Mouse (Mus musculus) midbrain, embryonic 12.5 days (tissue): ENCODE data around the gene Cops4. TPM values are rescaled to one million over a fixed set of nuclear protein-coding genes. Genes with fewer than 3 reads are reported as not detected.

Experiments
- ATAC-seq: fragments of 200-750 bp; cut with Nextera tagmentation; 2 replicates; pipeline ENCODE4 v1.8.0; 2017; ENCODE audit warnings: low read depth, moderate TSS enrichment, moderate library complexity; ENCODE audit not compliant: low FRiP score
- H3K27ac ChIP-seq: fragments of 300-500 bp; sonication (generic); replicated peaks from 2 replicates; pipeline ENCODE4 v1.5.1; 2016; ENCODE audit warnings: mild to moderate bottlenecking
- H3K27me3 ChIP-seq: fragments of 300-500 bp; sonication (generic); 2 replicates; pipeline ENCODE4 v1.6.1; 2016; ENCODE audit warnings: mild to moderate bottlenecking
- H3K36me3 ChIP-seq: fragments of 300-500 bp; sonication (generic); 2 replicates; pipeline ENCODE4 v1.6.1; 2016
- H3K4me1 ChIP-seq: fragments of 300-500 bp; sonication (generic); 2 replicates; pipeline ENCODE4 v1.6.1; 2016
- H3K4me2 ChIP-seq: fragments of 300-500 bp; sonication (generic); replicated peaks from 2 replicates; pipeline ENCODE4 v1.6.1; 2016; ENCODE audit warnings: mild to moderate bottlenecking, moderate library complexity
- H3K4me3 ChIP-seq: fragments of 300-500 bp; sonication (generic); 2 replicates; pipeline ENCODE4 v1.5.1; 2016; ENCODE audit warnings: mild to moderate bottlenecking
- H3K9ac ChIP-seq: fragments of 300-500 bp; sonication (generic); replicated peaks from 2 replicates; pipeline ENCODE4 v1.6.1; 2016; ENCODE audit warnings: mild to moderate bottlenecking, moderate library complexity
- H3K9me3 ChIP-seq: fragments of 300-500 bp; sonication (generic); 2 replicates; pipeline ENCODE4 v1.6.1; 2016; ENCODE audit warnings: mild to moderate bottlenecking
- WGBS: fragments of 180-500 bp; shearing (Covaris S2); methylation state at CpG from one replicate; pipeline ENCODE4 v1.1.7; 2016; 5-methylcytosine and 5-hydroxymethylcytosine counted together
- microRNA-seq: library from miRNA; unstranded; fragments of <30 nt; microRNA quantifications from one replicate; pipeline ENCODE4, GENCODE M21; 2017
- polyA plus RNA-seq: library from polyadenylated mRNA; unstranded; fragments of >200 nt; fragmentation: Nextera tagmentation; extraction: Ambion mirVana; gene quantifications from 2 replicates; pipeline ENCODE4 v1.2.1, GENCODE M21; 2016

The Cops4 gene
- polyA plus RNA-seq, 1 experiment from 2014 or later = 203 TPM

DNA sequence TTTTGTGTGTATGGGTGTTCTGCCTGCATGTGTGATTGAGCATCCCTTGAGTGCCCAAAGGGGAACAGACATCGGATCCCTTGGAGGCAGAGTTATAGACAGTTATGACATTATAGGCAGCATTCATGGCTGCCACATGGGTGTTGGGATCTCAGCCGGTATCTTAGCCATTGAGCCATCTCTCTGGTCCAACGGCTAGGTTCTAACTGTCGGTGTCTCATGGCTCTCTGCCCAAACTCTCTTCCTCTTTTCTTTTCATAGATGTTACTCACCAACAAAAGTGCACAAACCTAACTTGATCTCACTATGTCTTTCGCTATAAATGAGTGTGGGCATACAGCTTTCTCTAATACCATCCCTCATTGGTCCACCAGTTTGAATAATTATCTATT, 64.3 kb downstream of the Cops4 start:
- no peaks in the 10 kb centered on the region for H3K36me3 ChIP-seq
- no peaks in the 10 kb centered on the region for H3K4me1 ChIP-seq
- no peak overlapping the region for H3K4me2 ChIP-seq
- H3K9ac ChIP-seq = no peak overlapping the region
- WGBS = 89% methylated on average over 5 of the region's 5 CpGs
- H3K9me3 ChIP-seq = no peaks in the 10 kb centered on the region
- ATAC-seq = no peak
- no peaks in the 10 kb centered on the region for H3K27me3 ChIP-seq
- H3K27ac ChIP-seq = no peak overlapping the region
- no peak overlapping the region for H3K4me3 ChIP-seq

DNA sequence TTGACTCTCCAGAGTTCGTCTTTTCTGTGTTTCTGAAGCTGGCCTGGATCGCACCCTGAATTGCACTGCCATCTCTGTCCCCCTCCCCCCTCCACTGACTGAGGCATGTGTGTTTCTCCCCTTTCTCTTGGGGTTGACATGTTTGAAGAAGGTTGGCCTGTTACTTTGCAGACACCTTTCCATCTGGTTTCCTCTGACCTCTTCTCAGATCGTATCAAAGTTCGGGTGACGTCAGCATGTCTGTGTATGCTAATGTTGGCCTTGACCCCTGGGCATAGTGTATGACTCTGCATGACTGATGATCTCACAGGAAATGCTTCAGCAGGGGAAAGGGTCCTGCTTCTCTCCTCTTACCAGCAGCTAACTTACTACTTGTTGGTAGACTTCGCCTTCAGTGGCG, 65.0 kb downstream of the Cops4 start:
- no peaks in the 10 kb centered on the region for H3K4me1 ChIP-seq
- ATAC-seq = no peak
- no peak overlapping the region for H3K27ac ChIP-seq
- H3K27me3 ChIP-seq = no peaks in the 10 kb centered on the region
- H3K36me3 ChIP-seq = no peaks in the 10 kb centered on the region
- no peak overlapping the region for H3K9ac ChIP-seq
- 91% methylated on average over 7 of the region's 7 CpGs for WGBS
- no peak overlapping the region for H3K4me2 ChIP-seq
- no peak overlapping the region for H3K4me3 ChIP-seq
- H3K9me3 ChIP-seq = no peaks in the 10 kb centered on the region

DNA sequence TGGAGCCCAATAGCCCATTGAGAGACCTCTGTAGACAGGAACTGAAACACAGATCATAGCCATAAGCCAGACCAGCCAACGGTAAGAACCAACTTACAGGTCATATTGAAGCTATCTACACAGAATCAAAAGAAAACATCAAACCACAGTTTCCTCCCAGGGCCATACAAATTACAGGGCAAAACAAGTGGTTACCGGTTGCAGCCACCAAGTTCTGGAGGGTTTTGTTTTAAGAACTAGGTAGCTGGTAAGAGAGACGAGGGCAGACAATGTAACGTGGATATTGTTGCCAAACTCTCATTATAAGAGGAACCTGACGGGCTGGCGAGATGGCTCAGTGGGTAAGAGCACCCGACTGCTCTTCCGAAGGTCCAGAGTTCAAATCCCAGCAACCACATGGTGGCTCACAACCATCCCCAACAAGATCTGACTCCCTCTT, 67.1 kb downstream of the Cops4 start:
- H3K27me3 ChIP-seq = no peaks in the 10 kb centered on the region
- no peak overlapping the region for H3K4me3 ChIP-seq
- H3K9me3 ChIP-seq = no peaks in the 10 kb centered on the region
- H3K4me2 ChIP-seq = no peak overlapping the region
- no peak overlapping the region for H3K27ac ChIP-seq
- ATAC-seq = no peak
- WGBS = 92% methylated on average over 8 of the region's 8 CpGs
- no peaks in the 10 kb centered on the region for H3K36me3 ChIP-seq
- H3K9ac ChIP-seq = no peak overlapping the region
- no peaks in the 10 kb centered on the region for H3K4me1 ChIP-seq

DNA sequence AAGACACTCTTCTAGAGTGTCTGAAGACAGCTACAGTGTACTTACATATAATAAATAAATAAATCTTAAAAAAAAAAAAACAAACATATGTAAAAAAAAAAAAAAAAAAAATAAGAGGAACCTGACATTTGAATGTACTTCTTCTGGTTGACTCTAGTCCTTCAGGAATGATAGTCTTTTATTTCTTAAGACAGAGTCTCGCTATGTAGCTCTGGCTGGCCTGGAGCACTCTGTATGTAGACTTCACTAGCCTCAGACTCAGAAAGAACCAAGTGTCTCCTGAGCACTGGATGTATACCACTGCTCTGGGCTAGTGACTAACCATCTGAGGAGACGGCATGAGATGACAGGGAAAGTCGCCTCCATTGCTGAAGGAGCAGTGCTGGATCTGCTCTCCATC, 67.5 kb downstream of the Cops4 start:
- no peak for ATAC-seq
- Histone ChIP-seq H3K4me2 (no peak overlapping the region), H3K27ac (no peak overlapping the region), H3K4me3 (no peak overlapping the region), H3K9me3 (no peaks in the 10 kb centered on the region), H3K9ac (no peak overlapping the region), H3K27me3 (no peaks in the 10 kb centered on the region), H3K4me1 (no peaks in the 10 kb centered on the region), H3K36me3 (no peaks in the 10 kb centered on the region)
- 91% methylated on average over 3 of the region's 3 CpGs for WGBS

DNA sequence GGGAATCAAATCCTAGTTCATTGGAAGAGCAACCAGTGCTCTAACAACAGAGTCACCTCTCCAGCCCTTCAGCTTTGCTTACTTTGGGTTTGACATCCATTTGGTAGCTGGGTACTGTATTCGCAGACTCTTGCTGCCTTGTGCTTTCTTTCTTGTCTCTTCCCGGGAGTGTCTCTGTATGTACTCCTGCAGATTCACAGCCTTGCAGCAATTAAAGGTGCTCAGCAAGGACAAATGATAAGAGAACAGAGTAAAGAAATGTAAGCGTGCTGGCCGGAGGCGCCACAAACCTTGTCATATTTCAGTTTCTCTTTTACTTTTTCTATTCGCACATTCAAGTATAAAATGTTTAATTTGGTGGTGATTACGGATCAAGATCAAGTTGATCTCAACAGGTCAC, 69.0 kb downstream of the Cops4 start:
- WGBS = 95% methylated on average over 7 of the region's 7 CpGs
- H3K9me3 ChIP-seq = no peaks in the 10 kb centered on the region
- no peak overlapping the region for H3K27ac ChIP-seq
- H3K36me3 ChIP-seq = no peaks in the 10 kb centered on the region
- ATAC-seq = no peak
- H3K27me3 ChIP-seq = no peaks in the 10 kb centered on the region
- no peak overlapping the region for H3K4me2 ChIP-seq
- H3K4me3 ChIP-seq = no peak overlapping the region
- no peak overlapping the region for H3K9ac ChIP-seq
- H3K4me1 ChIP-seq = no peaks in the 10 kb centered on the region

DNA sequence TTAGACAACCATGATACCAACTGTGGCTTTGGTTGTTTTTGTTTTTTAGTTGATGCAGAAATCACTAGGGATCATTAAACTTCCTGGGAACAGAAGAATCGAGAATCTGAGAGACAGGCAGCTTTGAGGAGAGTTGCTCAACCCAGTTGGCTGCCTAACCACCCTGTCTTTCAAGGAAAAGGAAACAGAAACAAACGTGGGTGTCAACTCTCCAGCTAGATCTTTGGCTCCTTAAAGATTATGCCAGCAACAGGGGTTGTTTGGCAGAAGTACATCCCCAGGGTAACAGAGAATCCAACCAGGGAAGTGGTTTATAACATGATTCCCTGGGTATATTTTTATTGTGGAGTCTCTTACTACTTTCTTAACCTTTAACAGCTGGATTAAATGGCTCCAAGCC, 69.5 kb downstream of the Cops4 start:
- no peaks in the 10 kb centered on the region for H3K9me3 ChIP-seq
- H3K4me2 ChIP-seq = no peak overlapping the region
- H3K9ac ChIP-seq = no peak overlapping the region
- no peaks in the 10 kb centered on the region for H3K4me1 ChIP-seq
- H3K27ac ChIP-seq = no peak overlapping the region
- H3K36me3 ChIP-seq = no peaks in the 10 kb centered on the region
- no peak overlapping the region for H3K4me3 ChIP-seq
- H3K27me3 ChIP-seq = no peaks in the 10 kb centered on the region
- no peak for ATAC-seq
- WGBS = 47% methylated on average over 2 of the region's 2 CpGs

DNA sequence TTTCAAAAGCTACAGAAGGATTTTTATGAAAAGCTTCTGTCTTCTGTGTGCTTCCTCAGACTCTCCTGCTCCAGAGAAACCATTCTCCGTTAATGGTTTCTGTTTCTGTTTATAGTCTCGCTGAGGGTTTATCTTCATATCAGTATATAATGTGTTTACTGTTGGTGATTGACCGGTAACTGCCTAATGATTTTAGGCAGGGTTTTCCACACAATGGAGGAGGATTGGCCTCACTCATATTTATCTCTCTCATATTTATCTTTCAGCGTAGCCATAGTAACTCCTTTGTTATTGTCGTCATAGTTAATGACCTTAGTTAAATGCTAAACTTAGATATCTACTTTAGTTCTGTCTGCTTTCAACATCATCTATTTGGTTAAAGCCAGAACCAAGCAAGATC, 72.4 kb downstream of the Cops4 start:
- no peak overlapping the region for H3K4me2 ChIP-seq
- H3K27me3 ChIP-seq = no peaks in the 10 kb centered on the region
- 95% methylated on average over 5 of the region's 5 CpGs for WGBS
- H3K4me1 ChIP-seq = no peaks in the 10 kb centered on the region
- no peaks in the 10 kb centered on the region for H3K36me3 ChIP-seq
- H3K4me3 ChIP-seq = no peak overlapping the region
- no peaks in the 10 kb centered on the region for H3K9me3 ChIP-seq
- H3K9ac ChIP-seq = no peak overlapping the region
- H3K27ac ChIP-seq = no peak overlapping the region
- ATAC-seq = no peak

DNA sequence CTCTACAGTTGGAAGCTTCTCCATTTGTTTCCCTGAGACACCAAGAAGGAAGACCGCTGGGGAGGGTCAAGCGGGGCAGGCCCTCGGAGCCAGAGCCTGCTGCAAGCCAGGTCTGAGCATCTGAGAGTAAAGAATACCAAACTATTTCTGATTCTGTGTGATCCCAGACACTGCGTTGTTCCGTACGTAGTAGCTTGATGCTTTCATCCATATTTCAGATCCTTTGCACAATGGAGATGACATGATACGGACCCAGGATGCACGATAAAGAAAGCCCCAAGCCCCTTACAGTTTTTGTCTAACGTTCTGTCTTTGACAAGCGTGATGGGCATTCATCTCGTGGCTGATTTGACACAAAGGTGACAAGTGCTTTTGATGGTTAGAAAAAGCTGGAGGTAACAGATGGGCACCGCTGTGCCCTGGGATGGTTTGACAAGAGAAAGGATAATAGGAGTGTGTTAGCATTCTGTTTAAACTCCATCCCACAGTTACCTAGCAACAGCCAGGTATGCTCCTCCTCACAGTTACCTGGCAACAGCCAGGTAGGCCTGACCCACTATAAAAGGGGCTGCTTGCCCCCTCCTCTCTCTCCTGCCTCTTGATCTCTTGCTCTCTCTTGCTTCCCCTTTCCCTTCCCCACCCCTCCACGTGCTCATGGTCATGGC, 76.8 kb downstream of the Cops4 start:
- H3K36me3 ChIP-seq = no peaks in the 10 kb centered on the region
- no peak overlapping the region for H3K27ac ChIP-seq
- ATAC-seq = no peak
- H3K4me3 ChIP-seq = no peak overlapping the region
- no peaks in the 10 kb centered on the region for H3K9me3 ChIP-seq
- H3K4me2 ChIP-seq = no peak overlapping the region
- H3K27me3 ChIP-seq = no peaks in the 10 kb centered on the region
- 88% methylated on average over 13 of the region's 13 CpGs for WGBS
- no peak overlapping the region for H3K9ac ChIP-seq
- H3K4me1 ChIP-seq = no peaks in the 10 kb centered on the region

DNA sequence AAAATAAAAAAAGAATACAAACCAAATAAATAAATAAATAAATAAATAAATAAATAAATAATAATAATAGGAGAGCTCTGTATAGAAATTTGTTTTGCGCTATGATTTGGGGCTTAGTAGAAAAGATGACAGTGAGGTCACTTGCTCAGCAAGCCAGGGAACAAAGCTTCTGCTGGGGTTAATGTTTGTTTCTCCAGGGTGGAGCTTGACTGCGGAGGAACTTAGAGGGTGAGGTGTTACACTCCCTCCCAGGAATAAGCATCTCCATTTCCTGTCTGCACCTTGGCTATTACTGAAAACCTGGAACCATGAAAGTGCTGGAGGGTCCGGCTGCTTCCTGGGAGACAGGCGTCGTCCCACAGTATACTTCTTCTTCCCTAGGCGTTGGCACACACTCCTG, 77.9 kb downstream of the Cops4 start:
- H3K4me1 ChIP-seq = no peaks in the 10 kb centered on the region
- H3K9ac ChIP-seq = no peak overlapping the region
- no peak overlapping the region for H3K27ac ChIP-seq
- H3K36me3 ChIP-seq = no peaks in the 10 kb centered on the region
- ATAC-seq = no peak
- no peak overlapping the region for H3K4me3 ChIP-seq
- WGBS = 97% methylated on average over 6 of the region's 6 CpGs
- H3K4me2 ChIP-seq = no peak overlapping the region
- H3K9me3 ChIP-seq = no peaks in the 10 kb centered on the region
- H3K27me3 ChIP-seq = no peaks in the 10 kb centered on the region

Small RNA genes lying within 50 kb of the gene (microRNA-seq; reads per million reads assigned to microRNA genes)
- gene Gm23222 = not detected

Other genes starting within 250 kb of the Cops4 start
- gene Sec31a, start 102.1 kb upstream of the Cops4 start, polyA plus RNA-seq = 101 and 108 TPM in 2 replicates
- gene Lin54, start 17.7 kb upstream of the Cops4 start, polyA plus RNA-seq = 15.3 and 16.5 TPM in 2 replicates
- 0.76 and 1.2 TPM in 2 replicates for gene Plac8, start 53.9 kb downstream of the Cops4 start, polyA plus RNA-seq
- 47.0 and 48.0 TPM in 2 replicates for gene Coq2, start 156.8 kb downstream of the Cops4 start, polyA plus RNA-seq
- 0.75 and 0.88 TPM in 2 replicates for gene Hpse, start 201.4 kb downstream of the Cops4 start, polyA plus RNA-seq